Mouse (Mus musculus): ENCODE results near the gene Gmpr.
A peak's percentile ranks its signal among the peaks of the same experiment; 100 is the strongest.

Gmpr gene

DNA sequence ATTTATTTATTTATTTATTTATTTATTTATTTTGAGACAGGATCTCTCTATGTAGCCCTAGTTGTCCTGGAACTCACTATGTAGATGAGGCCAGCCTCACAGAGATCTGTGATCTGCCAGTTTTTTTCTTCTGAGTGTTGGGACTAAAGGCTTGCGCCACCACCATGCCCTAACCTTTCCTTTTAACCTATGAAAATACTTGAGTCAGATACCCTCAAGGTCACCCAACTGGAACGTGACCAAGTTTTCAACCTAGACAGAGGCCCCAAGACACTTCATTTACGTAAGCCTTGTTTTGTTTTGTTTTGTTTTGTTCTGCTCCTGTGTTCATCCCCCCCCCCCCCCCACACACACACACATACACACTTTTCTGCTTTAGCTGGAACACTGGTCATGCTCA lies 1.7 kb upstream of the Gmpr start:
- peak; percentile 56 for DNase-seq (ENCODE audit: low read depth)

DNA sequence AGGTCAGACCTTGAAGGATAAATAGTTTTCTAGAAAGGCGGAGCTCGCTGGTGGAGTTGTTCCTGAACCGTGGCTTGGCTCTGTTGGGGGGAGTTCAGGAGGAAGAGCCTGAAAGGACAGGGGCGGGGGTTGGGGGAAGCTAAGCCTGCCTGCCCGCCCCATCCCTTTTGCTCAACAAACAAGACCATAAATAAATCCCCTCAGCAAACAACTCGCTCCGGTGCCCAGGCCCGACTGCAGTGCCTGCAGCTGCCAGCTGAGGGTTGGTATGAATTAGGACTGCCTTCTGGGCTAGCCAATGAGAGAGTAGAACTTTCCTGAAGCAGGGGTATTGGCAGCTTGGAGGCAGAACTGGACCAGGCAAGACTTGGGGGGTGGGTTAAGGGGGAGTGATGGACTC lies 1.3 kb downstream of the Gmpr start:
- DNase-seq (ENCODE audit: low read depth) = peak; percentile 57

GRCm38 (mm10) chr13:45509366-45509765 lies 2.1 kb downstream of the Gmpr start:
- no peak for DNase-seq (ENCODE audit: low read depth)

GRCm38 (mm10) chr13:45511706-45512435 lies 4.6 kb downstream of the Gmpr start:
- DNase-seq (ENCODE audit: low read depth) = peak; percentile 34

- DNase-seq (ENCODE audit: low read depth) = peak; percentile 86
Observed at GRCm38 (mm10) chr13:45512531-45512930, 5.3 kb downstream of the Gmpr start.

- DNase-seq (ENCODE audit: low read depth) = peak; percentile 87
Observed at GRCm38 (mm10) chr13:45513009-45513984, 6.1 kb downstream of the Gmpr start.

GRCm38 (mm10) chr13:45514115-45514514 lies 6.9 kb downstream of the Gmpr start:
- DNase-seq (ENCODE audit: low read depth) = peak; percentile 12

- no peak for DNase-seq (ENCODE audit: low read depth)
Observed at GRCm38 (mm10) chr13:45514832-45515422, 7.7 kb downstream of the Gmpr start.

DNA sequence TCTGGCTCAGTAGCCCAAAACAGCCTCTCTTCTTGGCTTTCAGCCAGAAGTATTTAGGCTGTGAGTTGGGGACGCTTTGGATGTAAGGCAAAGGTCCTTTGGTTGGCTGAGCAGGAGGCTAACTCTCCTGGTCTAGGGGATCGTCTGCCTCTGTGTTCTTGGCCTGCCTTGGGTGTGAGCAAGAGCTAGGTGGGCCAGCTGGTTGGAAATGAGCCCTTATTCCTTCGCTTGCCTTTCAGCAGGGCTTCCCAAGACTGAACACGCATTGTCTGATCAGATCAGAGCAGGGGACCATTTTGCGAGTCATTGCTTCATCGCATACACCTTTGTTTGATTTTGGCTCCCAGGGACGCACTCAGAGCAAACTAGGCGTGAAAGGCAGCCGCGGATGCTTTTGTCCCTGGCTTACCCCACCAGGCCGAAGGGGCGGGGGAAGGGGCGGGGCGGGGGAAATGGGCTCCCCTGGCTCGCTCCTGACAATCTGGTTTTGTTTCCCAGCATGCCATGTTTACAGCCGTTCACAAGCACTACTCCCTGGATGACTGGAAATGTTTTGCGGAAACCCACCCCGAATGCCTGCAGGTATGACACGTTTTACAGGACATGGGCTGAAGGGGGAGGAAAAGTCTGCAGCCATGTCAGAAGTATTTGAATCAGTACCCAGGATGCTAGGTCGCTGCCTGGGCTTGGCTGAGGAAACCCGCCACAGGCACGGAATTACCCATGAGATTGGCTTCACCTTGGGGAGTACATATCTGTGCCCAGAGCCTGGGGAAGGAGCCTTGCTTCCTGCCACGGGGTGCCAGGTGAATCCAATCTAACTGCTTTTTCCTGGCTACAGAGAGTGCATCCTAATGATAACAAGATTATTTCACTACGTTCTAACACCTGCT lies 9.5 kb downstream of the Gmpr start:
- no peak for DNase-seq (ENCODE audit: low read depth)

GRCm38 (mm10) chr13:45524305-45524704 lies 17.1 kb downstream of the Gmpr start:
- DNase-seq (ENCODE audit: low read depth) = no peak

- DNase-seq (ENCODE audit: low read depth) = no peak
Observed at GRCm38 (mm10) chr13:45524791-45525435, 17.7 kb downstream of the Gmpr start.

- DNase-seq (ENCODE audit: low read depth) = no peak
Observed at GRCm38 (mm10) chr13:45526230-45526629, 19.0 kb downstream of the Gmpr start.

- DNase-seq (ENCODE audit: low read depth) = peak; percentile 86
Observed at GRCm38 (mm10) chr13:45527232-45527964, 20.2 kb downstream of the Gmpr start.

DNA sequence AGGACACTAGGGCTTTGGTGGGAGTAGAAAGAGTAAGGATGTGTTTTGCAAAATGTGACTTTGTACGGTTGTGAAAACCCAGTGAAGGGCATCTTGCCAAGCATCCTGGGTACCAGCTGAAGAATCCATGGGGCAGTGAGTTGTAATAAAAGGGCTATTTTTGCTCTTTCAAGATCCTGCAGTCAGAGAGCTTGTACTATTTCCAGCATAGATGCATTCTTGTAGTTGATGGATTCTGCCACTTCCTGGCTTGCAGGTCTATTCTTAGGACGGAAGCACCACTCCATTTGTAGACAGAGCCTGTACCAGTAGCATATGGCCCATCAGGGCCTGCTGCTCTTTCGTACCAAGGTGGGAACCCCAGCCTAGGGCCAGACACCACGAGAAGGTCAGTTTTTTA lies 21.5 kb downstream of the Gmpr start:
- DNase-seq (ENCODE audit: low read depth) = no peak

DNA sequence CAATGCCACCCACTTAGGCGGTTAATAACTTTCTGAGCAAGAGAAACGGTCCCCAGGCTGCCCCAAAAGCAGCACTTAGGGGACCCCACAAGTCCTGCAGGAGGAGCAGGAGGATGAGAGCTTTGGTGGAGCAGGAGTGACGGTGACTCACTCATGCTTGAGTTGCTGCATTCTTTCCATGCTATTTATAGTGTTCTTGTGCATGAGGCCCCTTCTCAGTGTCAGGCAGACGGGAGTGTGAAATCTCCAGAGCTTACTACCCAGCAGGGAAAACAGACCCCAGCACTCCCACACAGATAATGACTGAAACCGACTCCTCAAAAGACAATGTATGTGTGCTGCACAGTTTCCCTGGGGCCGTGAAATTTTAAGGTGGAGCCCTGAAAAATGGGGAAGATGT lies 23.5 kb downstream of the Gmpr start:
- DNase-seq (ENCODE audit: low read depth) = peak; percentile 48

DNA sequence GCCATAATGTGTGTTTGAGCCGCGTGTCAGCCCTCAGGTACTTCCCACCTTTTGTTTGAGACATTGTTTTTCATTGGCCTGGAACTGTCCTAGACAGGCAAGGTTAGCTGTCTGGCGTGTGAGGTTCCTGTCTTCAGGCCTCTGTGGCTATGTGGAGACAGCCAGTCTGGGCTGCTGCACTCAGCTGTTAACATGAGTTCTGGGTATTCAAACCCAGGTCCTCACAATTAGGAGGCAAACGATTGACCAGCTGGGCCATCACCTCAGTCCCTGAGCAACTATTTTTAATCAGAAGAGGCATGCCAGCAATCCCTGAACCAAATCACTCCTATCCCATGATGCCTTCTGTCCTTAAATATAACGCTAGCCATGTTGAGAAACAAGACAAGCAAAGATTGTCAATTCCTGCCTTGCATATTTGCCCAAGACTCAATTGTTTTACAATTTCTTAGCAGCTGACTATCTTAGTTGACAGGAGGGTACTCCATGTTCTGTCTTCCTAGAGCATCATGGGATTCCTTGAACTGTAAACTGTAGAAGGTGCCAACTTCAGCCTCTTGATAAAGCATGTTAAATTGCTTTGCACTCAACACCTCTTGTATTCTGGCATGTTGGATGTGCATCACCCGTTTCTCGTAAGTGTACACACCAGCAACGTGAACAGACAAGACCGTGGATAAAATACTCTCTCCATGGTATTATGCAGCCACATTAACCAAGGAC lies 28.6 kb downstream of the Gmpr start:
- no peak for DNase-seq (ENCODE audit: low read depth)

DNA sequence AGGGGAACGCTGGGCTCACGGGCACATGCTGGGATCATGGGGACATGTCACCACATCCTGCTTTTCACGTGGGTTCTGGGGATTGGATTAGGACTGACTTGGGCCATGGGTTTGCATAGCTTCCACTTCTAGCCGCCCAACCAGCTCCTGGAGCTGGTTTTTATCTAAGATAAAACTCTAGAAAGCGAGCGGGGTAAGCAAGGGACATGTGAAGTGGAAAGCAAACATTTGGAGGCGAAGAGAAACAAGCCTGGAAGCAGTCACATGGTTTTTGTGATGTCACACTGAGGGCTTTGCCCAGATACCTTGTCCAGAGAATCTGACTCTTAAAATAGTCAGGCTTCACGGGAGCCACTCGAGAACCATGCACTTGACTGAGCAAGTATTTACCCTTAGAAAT lies 29.9 kb downstream of the Gmpr start:
- DNase-seq (ENCODE audit: low read depth) = no peak

DNA sequence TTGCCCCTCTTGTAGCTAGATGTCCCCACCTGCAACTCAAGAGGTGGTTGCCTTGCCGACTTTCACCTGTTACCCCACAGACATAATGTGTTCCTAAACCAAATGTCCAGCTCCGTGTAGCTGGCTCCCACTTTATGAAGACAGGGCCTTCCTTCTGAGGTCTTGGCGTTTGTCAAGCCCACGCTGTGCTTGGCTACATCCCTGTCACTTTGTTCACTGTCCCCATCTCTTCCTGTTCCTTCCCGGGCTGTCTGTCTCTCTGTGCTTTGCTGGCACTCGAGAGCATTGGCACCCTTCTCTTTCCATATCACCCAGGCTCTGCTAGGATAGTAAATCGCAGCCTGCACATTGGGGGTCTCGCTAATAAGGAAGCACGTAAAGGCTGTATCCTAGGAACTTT lies 30.8 kb downstream of the Gmpr start:
- no peak for DNase-seq (ENCODE audit: low read depth)

DNA sequence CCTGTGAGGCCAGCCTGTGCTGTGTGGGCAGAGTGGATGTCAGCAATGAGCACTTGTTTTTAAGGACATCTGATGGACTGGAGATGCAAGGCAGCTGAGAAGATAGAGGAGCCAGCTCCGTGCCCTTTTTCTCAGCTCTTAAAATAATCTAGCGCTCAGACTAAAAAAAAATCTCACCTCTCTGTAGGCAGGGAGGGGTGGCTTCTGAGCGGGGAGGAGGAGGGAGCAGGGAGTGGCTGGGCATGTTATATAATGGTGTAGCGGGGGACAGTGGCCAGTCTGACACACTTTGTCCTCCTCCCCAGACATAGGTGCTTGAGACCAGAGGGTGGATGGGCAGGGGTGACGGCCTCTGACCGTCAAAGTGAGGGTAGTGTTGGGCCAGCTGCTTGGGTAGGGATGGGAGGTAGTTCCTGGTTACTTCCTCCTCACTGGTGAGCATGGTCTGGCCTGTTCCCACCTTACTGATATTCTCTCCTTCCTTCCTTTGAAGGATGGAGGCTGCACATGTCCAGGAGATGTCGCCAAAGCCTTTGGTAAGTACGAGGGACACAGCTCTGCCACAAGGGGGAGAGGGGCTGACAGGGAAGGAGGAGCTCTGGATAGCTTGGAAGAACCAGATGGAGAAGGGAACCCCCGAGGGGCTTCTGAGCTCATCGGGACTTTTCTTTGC lies 31.4 kb downstream of the Gmpr start:
- DNase-seq (ENCODE audit: low read depth) = peak; percentile 43

Data from 416B (cell line).